Mouse (Mus musculus): ENCODE measurements around the gene Ptpa. TPM values are rescaled to one million over a fixed set of nuclear protein-coding genes. Genes with fewer than 3 reads are reported as not detected.

Ptpa gene
- total and polyA plus RNA-seq, 2 experiments from 2014 or later = 92.4 to 109 TPM

DNA sequence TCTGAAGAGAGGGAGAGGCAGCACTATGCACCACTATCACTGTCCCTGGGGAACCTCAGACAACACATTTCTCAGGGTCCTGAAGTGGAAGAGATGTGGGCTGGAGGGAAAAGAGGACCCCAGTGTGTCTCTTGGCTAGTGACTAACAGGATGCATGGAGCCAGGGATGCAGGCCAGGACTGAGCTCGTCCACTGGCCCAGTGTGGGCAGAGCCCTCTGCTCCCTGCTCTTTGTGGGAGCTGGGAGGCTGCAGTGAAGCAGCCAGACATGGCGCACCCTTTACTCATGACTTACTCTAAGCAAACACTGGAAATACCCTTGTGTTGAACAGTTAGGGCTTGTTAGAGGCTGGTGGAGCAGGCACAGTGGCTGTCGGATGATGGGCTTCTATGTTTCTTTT, 37.7 kb downstream of the Ptpa start:
- Histone ChIP-seq H3K27me3 (ENCODE audit: control insufficient read depth, insufficient read depth, low read length) (no peaks in the 10 kb centered on the region), H3K9ac (replicated peaks; ENCODE audit: low read depth, low read length) (no peak overlapping the region), H3K4me3 (ENCODE audit: low read depth, low read length) (no peak overlapping the region), H3K4me2 (ENCODE audit: low read depth, low read length) (no peak overlapping the region), H3K4me1 (ENCODE audit: control insufficient read depth, insufficient read depth) (peaks cover 16% of the 10 kb centered on the region), H3K9me3 (replicated peaks; ENCODE audit: control insufficient read depth, low read length) (no peaks in the 10 kb centered on the region), H3K27ac (ENCODE audit: low read depth) (peak overlapping the region; percentile 15), H3K36me3 (replicated peaks; ENCODE audit: control insufficient read depth, insufficient read depth, low read length) (peaks cover 19% of the 10 kb centered on the region)
- WGBS = 86% methylated on average over 3 of the region's 3 CpGs
- ATAC-seq (ENCODE audit: insufficient read depth, low read depth) = no peak
- DNase-seq (ENCODE audit: low spot score) = no peak
- TF ChIP-seq CTCF (IDR thresholded peaks at IDR 0.05; ENCODE audit: low read depth) = no peak
- TF ChIP-seq EP300 (IDR thresholded peaks at IDR 0.05; ENCODE audit: low read depth) = no peak

DNA sequence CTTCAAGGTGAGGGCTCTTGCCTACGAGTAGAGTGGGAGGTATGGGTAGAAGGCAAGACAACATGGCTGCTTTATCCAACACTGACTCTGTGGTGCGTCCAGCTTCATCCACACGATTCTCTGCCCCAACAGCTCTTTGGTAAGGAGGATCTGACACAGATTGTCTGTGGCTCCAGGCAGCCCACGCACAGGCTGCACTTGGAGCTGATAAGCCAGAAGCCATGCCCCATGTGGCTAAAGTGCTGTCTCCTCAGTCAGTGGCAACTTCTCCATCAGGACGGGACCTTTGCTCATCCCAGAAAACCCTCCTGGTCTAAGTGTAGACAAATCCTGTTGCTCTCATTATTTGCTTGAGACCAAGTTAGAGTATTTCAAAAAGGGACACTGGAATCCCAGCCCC, 38.7 kb downstream of the Ptpa start:
- WGBS = 65% methylated on average over 5 of the region's 5 CpGs
- Histone ChIP-seq H3K36me3 (replicated peaks; ENCODE audit: control insufficient read depth, insufficient read depth, low read length) (peaks cover 11% of the 10 kb centered on the region), H3K4me2 (ENCODE audit: low read depth, low read length) (no peak overlapping the region), H3K9ac (replicated peaks; ENCODE audit: low read depth, low read length) (no peak overlapping the region), H3K27me3 (ENCODE audit: control insufficient read depth, insufficient read depth, low read length) (no peaks in the 10 kb centered on the region), H3K27ac (ENCODE audit: low read depth) (no peak overlapping the region), H3K4me3 (ENCODE audit: low read depth, low read length) (no peak overlapping the region), H3K9me3 (replicated peaks; ENCODE audit: control insufficient read depth, low read length) (no peaks in the 10 kb centered on the region), H3K4me1 (ENCODE audit: control insufficient read depth, insufficient read depth) (peaks cover 16% of the 10 kb centered on the region)
- DNase-seq (ENCODE audit: low spot score) = no peak
- TF ChIP-seq CTCF (IDR thresholded peaks at IDR 0.05; ENCODE audit: low read depth) (no peak), EP300 (IDR thresholded peaks at IDR 0.05; ENCODE audit: low read depth) (no peak)
- no peak for ATAC-seq (ENCODE audit: insufficient read depth, low read depth)

DNA sequence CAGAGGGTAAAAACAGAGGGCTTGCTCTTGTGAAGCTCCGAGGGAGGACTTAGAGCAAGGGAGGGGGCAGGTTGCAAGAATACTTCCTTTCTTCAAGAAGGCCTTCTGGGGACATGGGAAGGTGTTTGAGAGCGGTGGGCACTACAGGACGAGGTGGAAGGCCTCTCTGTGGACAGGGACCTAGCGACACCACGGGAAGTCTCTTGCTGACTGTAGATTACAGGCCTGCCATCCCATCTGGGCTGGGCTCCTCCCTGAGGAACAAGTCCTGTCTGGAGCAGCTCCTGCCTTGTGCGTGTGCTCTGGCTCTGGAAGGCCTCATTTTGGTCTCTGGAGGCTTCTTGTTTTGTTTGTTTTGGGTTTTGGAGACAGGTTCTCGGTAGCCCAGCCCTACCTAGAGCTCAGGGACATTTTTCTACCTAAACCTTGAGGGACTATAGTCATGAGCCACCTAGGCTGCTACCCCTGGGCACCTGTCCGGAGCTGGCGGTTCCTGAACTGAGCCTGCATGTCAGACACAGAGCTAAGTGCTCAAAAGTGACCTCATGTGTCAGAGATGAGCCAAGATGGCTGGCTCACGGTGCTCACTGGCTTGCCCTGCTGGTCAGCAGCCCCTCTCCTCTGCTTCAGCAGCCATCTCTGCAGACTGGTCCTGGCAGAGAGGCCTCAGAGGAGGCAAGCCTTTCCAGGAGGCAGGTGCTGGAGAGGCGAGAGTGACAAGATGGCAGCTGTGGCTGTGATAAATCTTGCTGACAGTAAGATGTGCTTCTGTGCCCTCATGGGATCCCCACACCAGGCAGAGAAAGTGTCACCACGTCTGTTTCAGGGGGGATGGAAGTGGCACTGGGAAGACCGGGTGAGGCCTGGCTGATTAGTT, 40.5 kb downstream of the Ptpa start:
- Histone ChIP-seq H3K27ac (ENCODE audit: low read depth) (peak overlapping the region; percentile 32; the same call in 1 of the 2 replicates), H3K4me3 (ENCODE audit: low read depth, low read length) (no peak overlapping the region), H3K9ac (replicated peaks; ENCODE audit: low read depth, low read length) (no peak overlapping the region), H3K27me3 (ENCODE audit: control insufficient read depth, insufficient read depth, low read length) (no peaks in the 10 kb centered on the region), H3K9me3 (replicated peaks; ENCODE audit: control insufficient read depth, low read length) (no peaks in the 10 kb centered on the region), H3K4me2 (ENCODE audit: low read depth, low read length) (no peak overlapping the region), H3K4me1 (ENCODE audit: control insufficient read depth, insufficient read depth) (peaks cover 16% of the 10 kb centered on the region), H3K36me3 (replicated peaks; ENCODE audit: control insufficient read depth, insufficient read depth, low read length) (no peaks in the 10 kb centered on the region)
- DNase-seq (ENCODE audit: low spot score) = no peak
- TF ChIP-seq EP300 (IDR thresholded peaks at IDR 0.05; ENCODE audit: low read depth) (no peak), CTCF (IDR thresholded peaks at IDR 0.05; ENCODE audit: low read depth) (no peak)
- 49% methylated on average over 13 of the region's 13 CpGs for WGBS
- ATAC-seq (ENCODE audit: insufficient read depth, low read depth) = peak; percentile 21; the same call in 1 of the 2 replicates

DNA sequence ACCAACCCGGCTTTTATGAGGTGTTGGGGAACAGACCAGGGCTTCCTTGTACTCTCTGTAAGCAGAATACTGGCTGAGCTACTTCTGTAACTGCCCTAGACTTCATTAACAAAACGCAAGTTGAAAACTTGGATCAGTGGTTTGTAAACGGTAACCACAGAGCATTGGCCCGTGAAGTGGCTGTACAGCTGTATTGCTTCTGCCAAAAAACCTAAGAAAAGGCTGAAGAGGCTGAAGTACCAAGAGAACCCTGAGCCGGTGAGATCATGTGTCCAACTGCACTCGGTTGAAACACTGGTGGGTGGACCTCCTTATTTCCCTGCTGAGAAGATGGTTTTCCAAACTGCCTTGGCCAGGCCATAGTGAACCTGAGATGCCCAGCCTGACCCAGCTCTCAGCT, 42.5 kb downstream of the Ptpa start:
- Histone ChIP-seq H3K27ac (ENCODE audit: low read depth) (peak overlapping the region; percentile 43), H3K4me1 (ENCODE audit: control insufficient read depth, insufficient read depth) (peaks cover 22% of the 10 kb centered on the region), H3K9ac (replicated peaks; ENCODE audit: low read depth, low read length) (no peak overlapping the region), H3K27me3 (ENCODE audit: control insufficient read depth, insufficient read depth, low read length) (no peaks in the 10 kb centered on the region), H3K4me2 (ENCODE audit: low read depth, low read length) (no peak overlapping the region), H3K36me3 (replicated peaks; ENCODE audit: control insufficient read depth, insufficient read depth, low read length) (no peaks in the 10 kb centered on the region), H3K4me3 (ENCODE audit: low read depth, low read length) (no peak overlapping the region), H3K9me3 (replicated peaks; ENCODE audit: control insufficient read depth, low read length) (no peaks in the 10 kb centered on the region)
- DNase-seq (ENCODE audit: low spot score) (no peak), ATAC-seq (ENCODE audit: insufficient read depth, low read depth) (no peak)
- no peak for TF ChIP-seq EP300 (IDR thresholded peaks at IDR 0.05; ENCODE audit: low read depth)
- TF ChIP-seq CTCF (IDR thresholded peaks at IDR 0.05; ENCODE audit: low read depth) = no peak
- 77% methylated on average over 6 of the region's 6 CpGs for WGBS

DNA sequence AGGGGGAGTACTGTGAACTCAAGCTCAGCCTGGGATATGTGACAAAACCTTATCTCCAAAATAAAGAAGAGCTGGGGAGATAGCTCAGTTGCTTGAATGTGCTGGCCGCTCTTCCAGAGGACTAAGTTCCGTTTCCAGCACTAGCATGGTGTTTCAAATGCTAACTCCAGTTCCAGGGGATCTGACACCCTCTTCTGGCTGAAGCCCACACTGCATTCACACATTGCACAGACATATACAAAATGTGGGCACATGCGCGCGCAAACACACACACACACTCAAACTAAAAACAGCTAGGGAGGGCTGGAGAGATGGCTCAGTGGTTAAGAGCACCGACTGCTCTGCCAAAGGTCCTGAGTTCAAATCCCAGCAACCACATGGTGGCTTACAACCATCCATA, 43.4 kb downstream of the Ptpa start:
- no peak for DNase-seq (ENCODE audit: low spot score)
- no peak for TF ChIP-seq EP300 (IDR thresholded peaks at IDR 0.05; ENCODE audit: low read depth)
- peak; percentile 22; the same call in 1 of the 2 replicates for TF ChIP-seq CTCF (IDR thresholded peaks at IDR 0.05; ENCODE audit: low read depth)
- Histone ChIP-seq H3K9ac (replicated peaks; ENCODE audit: low read depth, low read length) (no peak overlapping the region), H3K27me3 (ENCODE audit: control insufficient read depth, insufficient read depth, low read length) (no peaks in the 10 kb centered on the region), H3K27ac (ENCODE audit: low read depth) (no peak overlapping the region), H3K4me2 (ENCODE audit: low read depth, low read length) (no peak overlapping the region), H3K36me3 (replicated peaks; ENCODE audit: control insufficient read depth, insufficient read depth, low read length) (no peaks in the 10 kb centered on the region), H3K4me3 (ENCODE audit: low read depth, low read length) (no peak overlapping the region), H3K4me1 (ENCODE audit: control insufficient read depth, insufficient read depth) (peaks cover 27% of the 10 kb centered on the region), H3K9me3 (replicated peaks; ENCODE audit: control insufficient read depth, low read length) (no peaks in the 10 kb centered on the region)
- no peak for ATAC-seq (ENCODE audit: insufficient read depth, low read depth)
- WGBS = 86% methylated on average over 6 of the region's 6 CpGs

Measured in heart, postnatal 0 days (tissue).